Mouse (Mus musculus): ENCODE data around the gene Olfr731.

DNA sequence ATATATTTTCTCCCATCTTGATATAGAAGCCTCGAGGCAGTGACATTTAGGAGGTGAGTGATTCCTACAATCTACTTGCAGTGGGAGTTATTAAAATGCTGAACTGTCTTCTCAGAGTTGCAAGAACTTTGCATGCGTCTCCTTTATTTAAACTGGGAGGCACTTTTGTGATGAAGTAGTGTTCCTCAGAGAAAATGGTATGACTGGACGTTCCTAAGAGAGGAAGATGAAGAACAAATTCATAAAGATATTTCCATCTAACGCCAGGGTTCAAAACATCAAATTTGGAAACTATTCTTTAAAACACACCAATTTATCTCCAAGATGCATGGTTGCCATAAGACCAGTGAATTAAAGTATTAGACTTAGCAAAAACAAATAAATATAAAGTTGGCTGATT, at the start of gene Olfr731:
- TF ChIP-seq CTCF (IDR thresholded peaks at IDR 0.05; ENCODE audit: low read depth) (no peak), EP300 (optimal IDR thresholded peaks at IDR 0.05) (no peak)
